Mouse (Mus musculus): ENCODE results near the gene Igsf1. TPM values are rescaled to one million over a fixed set of nuclear protein-coding genes. Genes with fewer than 3 reads are reported as not detected.

The Igsf1 gene
- 5.2 and 5.7 TPM in 2 replicates for polyA plus RNA-seq (2015; fragmentation: Nextera tagmentation; extraction: Ambion mirVana)

GRCm38 (mm10) chrX:49797213-49798019, at the start of gene Igsf1:
TSS of gene Igsf1 (minus strand) at chrX:49797749.
- no peaks in the 10 kb centered on the region for H3K4me1 ChIP-seq (ENCODE audit: control insufficient read depth, insufficient read depth, low read length)
- peak; percentile 65 for ATAC-seq (replicated peaks; ENCODE audit: extremely low read depth, insufficient read depth, low FRiP score)

GRCm38 (mm10) chrX:49770828-49771227, 26.7 kb downstream of the Igsf1 start:
- Histone ChIP-seq H3K36me3 (ENCODE audit: control insufficient read depth, insufficient read depth) (no peaks in the 10 kb centered on the region), H3K9ac (ENCODE audit: low read length) (no peak overlapping the region), H3K27me3 (ENCODE audit: control insufficient read depth, insufficient read depth, low read length) (no peaks in the 10 kb centered on the region), H3K4me2 (ENCODE audit: low read depth, low read length) (no peak overlapping the region), H3K4me3 (ENCODE audit: low read length) (no peak overlapping the region), H3K27ac (ENCODE audit: low read length) (no peak overlapping the region), H3K4me1 (ENCODE audit: control insufficient read depth, insufficient read depth, low read length) (no peaks in the 10 kb centered on the region), H3K9me3 (replicated peaks; ENCODE audit: control insufficient read depth, low read length) (no peaks in the 10 kb centered on the region)
- ATAC-seq (replicated peaks; ENCODE audit: extremely low read depth, insufficient read depth, low FRiP score): no peak
- WGBS: 28% methylated on average over 2 of the region's 2 CpGs

More at GRCm38 (mm10) chrX:49797213-49798019, at the start of gene Igsf1:
- peak within 1 kb of the TSS; percentile 64 for H3K4me2 ChIP-seq (ENCODE audit: low read depth, low read length)
- H3K27ac ChIP-seq (ENCODE audit: low read length): no peak within 1 kb of the TSS
- H3K9ac ChIP-seq (ENCODE audit: low read length): no peak within 1 kb of the TSS
- no peaks in the 10 kb centered on the region for H3K27me3 ChIP-seq (ENCODE audit: control insufficient read depth, insufficient read depth, low read length)
- H3K4me3 ChIP-seq (ENCODE audit: low read length): peak within 1 kb of the TSS; percentile 45
- H3K9me3 ChIP-seq (replicated peaks; ENCODE audit: control insufficient read depth, low read length): no peaks in the 10 kb centered on the region
- no peaks in the 10 kb centered on the region for H3K36me3 ChIP-seq (ENCODE audit: control insufficient read depth, insufficient read depth)
- 16% methylated on average over 28 of the region's 28 CpGs for WGBS

- Histone ChIP-seq H3K36me3 (ENCODE audit: control insufficient read depth, insufficient read depth) (no peaks in the 10 kb centered on the region), H3K27ac (ENCODE audit: low read length) (no peak overlapping the region), H3K27me3 (ENCODE audit: control insufficient read depth, insufficient read depth, low read length) (no peaks in the 10 kb centered on the region), H3K4me1 (ENCODE audit: control insufficient read depth, insufficient read depth, low read length) (no peaks in the 10 kb centered on the region), H3K9ac (ENCODE audit: low read length) (no peak overlapping the region), H3K4me2 (ENCODE audit: low read depth, low read length) (no peak overlapping the region), H3K9me3 (replicated peaks; ENCODE audit: control insufficient read depth, low read length) (no peaks in the 10 kb centered on the region), H3K4me3 (ENCODE audit: low read length) (no peak overlapping the region)
- ATAC-seq (replicated peaks; ENCODE audit: extremely low read depth, insufficient read depth, low FRiP score): no peak
- WGBS: 47% methylated on average over 5 of the region's 5 CpGs
These were observed 52.4 kb downstream of the Igsf1 start for GRCm38 (mm10) chrX:49745192-49745591.

- ATAC-seq (replicated peaks; ENCODE audit: extremely low read depth, insufficient read depth, low FRiP score): no peak
- H3K4me2 ChIP-seq (ENCODE audit: low read depth, low read length): no peak within 1 kb of the TSS
- no peaks in the 10 kb centered on the region for H3K9me3 ChIP-seq (replicated peaks; ENCODE audit: control insufficient read depth, low read length)
- WGBS: 65% methylated on average over 2 of the region's 2 CpGs
- H3K27ac ChIP-seq (ENCODE audit: low read length): no peak within 1 kb of the TSS
- H3K9ac ChIP-seq (ENCODE audit: low read length): no peak within 1 kb of the TSS
- H3K4me3 ChIP-seq (ENCODE audit: low read length): no peak within 1 kb of the TSS
- no peaks in the 10 kb centered on the region for H3K4me1 ChIP-seq (ENCODE audit: control insufficient read depth, insufficient read depth, low read length)
- H3K36me3 ChIP-seq (ENCODE audit: control insufficient read depth, insufficient read depth): no peaks in the 10 kb centered on the region
- H3K27me3 ChIP-seq (ENCODE audit: control insufficient read depth, insufficient read depth, low read length): no peaks in the 10 kb centered on the region
These were observed 62.6 kb downstream of the Igsf1 start, which contains the start of gene Olfr1321 for GRCm38 (mm10) chrX:49734959-49735358. TSS of gene Olfr1321 (minus strand) at chrX:49735059.

Other genes with a start within 250 kb of the Igsf1 start
- gene Olfr1320, start 125.4 kb downstream of the Igsf1 start, polyA plus RNA-seq (2015; fragmentation: Nextera tagmentation; extraction: Ambion mirVana): not detected in 2 replicates
- not detected in 2 replicates for gene Olfr1321, start 62.7 kb downstream of the Igsf1 start, polyA plus RNA-seq (2015; fragmentation: Nextera tagmentation; extraction: Ambion mirVana)
- gene Olfr1322, start 93.7 kb upstream of the Igsf1 start, polyA plus RNA-seq (2015; fragmentation: Nextera tagmentation; extraction: Ambion mirVana): not detected in 2 replicates
- gene Olfr1323, start 221.6 kb upstream of the Igsf1 start, polyA plus RNA-seq (2015; fragmentation: Nextera tagmentation; extraction: Ambion mirVana): not detected in 2 replicates